Mouse (Mus musculus): Measurements from ENCODE around the gene Fndc3b. TPM values are rescaled to one million over a fixed set of nuclear protein-coding genes. Genes with fewer than 3 reads are reported as not detected.

The Fndc3b gene
- polyA plus RNA-seq, 1 experiment from 2014 or later = 14.9 TPM

- H3K36me3 ChIP-seq (replicated peaks; ENCODE audit: insufficient read depth, low read length) = peaks cover 9% of the 10 kb centered on the region
- no peak overlapping the region for H3K9ac ChIP-seq (replicated peaks)
- H3K4me2 ChIP-seq (ENCODE audit: low read depth, low read length) = peak overlapping the region; percentile 51
- H3K27me3 ChIP-seq (ENCODE audit: insufficient read depth, low read length) = no peaks in the 10 kb centered on the region
- DNase-seq (peak; percentile 44), ATAC-seq (peak; percentile 20; the same call in 1 of the 2 replicates)
- H3K4me1 ChIP-seq (ENCODE audit: insufficient read depth) = peaks cover 47% of the 10 kb centered on the region
- no peak overlapping the region for H3K4me3 ChIP-seq (ENCODE audit: low read depth, low read length)
- 29% methylated on average over 9 of the region's 9 CpGs for WGBS (ENCODE audit: insufficient replicate concordance)
- no peaks in the 10 kb centered on the region for H3K9me3 ChIP-seq (ENCODE audit: low read length)
- peak overlapping the region; percentile 81 for H3K27ac ChIP-seq (ENCODE audit: low read depth)
- TF ChIP-seq EP300 (IDR thresholded peaks at IDR 0.05; ENCODE audit: low read depth) = no peak
- no peak for TF ChIP-seq CTCF (IDR thresholded peaks at IDR 0.05; ENCODE audit: low read depth)
Measured at GRCm38 (mm10) chr3:27617733-27618132, 93.4 kb downstream of the Fndc3b start.

DNA sequence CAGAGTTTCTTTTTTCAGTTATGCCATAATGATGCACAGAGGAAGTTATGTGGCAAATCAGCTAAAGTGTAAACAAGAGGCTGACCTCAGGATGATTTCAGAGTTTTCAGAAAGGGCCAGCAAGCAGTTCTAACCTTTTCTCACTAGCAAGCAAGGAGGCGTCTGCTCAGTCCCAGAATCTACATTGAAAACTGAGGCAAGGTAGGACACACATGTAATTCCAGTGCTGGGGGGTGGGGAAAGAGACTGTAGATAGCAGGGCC, 93.9 kb downstream of the Fndc3b start:
- no peak for TF ChIP-seq CTCF (IDR thresholded peaks at IDR 0.05; ENCODE audit: low read depth)
- TF ChIP-seq EP300 (IDR thresholded peaks at IDR 0.05; ENCODE audit: low read depth) = no peak; the same call in 1 of the 2 replicates
- Histone ChIP-seq H3K9ac (replicated peaks) (no peak overlapping the region), H3K27me3 (ENCODE audit: insufficient read depth, low read length) (no peaks in the 10 kb centered on the region), H3K4me1 (ENCODE audit: insufficient read depth) (peaks cover 53% of the 10 kb centered on the region), H3K36me3 (replicated peaks; ENCODE audit: insufficient read depth, low read length) (peaks cover 9% of the 10 kb centered on the region), H3K27ac (ENCODE audit: low read depth) (peak overlapping the region; percentile 81), H3K9me3 (ENCODE audit: low read length) (no peaks in the 10 kb centered on the region), H3K4me3 (ENCODE audit: low read depth, low read length) (no peak overlapping the region), H3K4me2 (ENCODE audit: low read depth, low read length) (peak overlapping the region; percentile 51)
- WGBS (ENCODE audit: insufficient replicate concordance) = 55% methylated on average over 1 of the region's 1 CpGs
- ATAC-seq (peak; percentile 26), DNase-seq (no peak)

DNA sequence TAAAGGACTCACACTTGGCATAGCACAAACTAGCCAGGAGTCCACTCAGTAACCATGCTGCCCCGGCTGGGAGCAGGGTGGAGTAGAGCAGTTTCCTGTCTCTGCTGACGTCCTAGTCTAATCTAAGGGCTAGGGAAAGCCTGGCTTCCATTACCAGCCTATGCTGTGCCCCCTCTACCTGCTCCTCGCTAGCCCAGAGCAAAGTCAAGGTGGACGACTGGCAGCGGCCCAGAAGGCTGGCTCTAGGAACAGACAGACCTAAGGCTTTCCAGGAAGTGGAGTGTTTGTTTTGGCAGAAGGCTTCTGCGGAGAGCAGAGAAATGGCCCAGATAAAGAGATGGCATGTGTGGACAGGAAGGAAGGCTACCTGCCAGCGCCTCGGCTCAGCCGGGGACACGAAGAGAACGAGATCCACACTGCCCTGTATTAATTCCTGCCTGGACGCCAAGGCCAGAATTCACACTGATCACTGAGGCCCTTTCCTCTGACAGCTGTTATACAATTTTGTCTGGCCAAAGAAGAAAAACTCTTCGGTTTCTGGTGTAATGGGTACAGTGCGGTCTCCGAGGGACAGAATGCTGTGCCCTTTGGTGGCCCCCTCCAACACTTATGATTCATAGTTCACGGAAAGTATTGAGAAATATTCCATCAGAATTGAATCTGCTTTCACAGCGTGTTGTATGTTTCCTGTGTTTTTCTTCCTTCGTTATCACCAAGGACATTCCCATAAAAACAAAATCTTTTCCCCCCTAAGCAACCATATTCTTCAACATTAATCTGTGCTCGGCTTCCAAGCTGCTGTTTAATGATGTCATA, 94.5 kb downstream of the Fndc3b start:
- H3K4me2 ChIP-seq (ENCODE audit: low read depth, low read length) = peak overlapping the region; percentile 47

DNA sequence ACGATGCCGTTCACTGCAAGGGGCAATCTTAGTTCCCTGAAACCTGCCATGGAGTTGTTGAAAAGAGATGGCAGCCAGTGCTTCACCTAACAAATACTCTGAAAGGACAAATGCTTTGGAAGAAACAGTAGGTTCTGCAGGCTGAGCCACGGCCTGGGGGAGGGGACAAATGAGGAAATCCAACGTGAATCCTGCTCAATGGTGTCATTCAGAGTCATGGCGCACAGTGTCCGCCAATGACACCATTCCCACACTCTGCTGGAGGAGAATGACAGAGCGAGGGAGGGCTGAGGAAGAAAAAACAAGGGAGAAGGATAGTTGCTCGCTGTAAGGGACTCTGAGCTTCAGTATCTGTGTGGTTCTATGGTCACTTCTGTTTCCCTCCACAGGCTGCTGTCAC, 95.6 kb downstream of the Fndc3b start:
- H3K27ac ChIP-seq (ENCODE audit: low read depth) = peak overlapping the region; percentile 81; the same call in 1 of the 2 replicates
- no peaks in the 10 kb centered on the region for H3K27me3 ChIP-seq (ENCODE audit: insufficient read depth, low read length)
- no peak for DNase-seq
- no peak overlapping the region for H3K4me3 ChIP-seq (ENCODE audit: low read depth, low read length)
- H3K4me1 ChIP-seq (ENCODE audit: insufficient read depth) = peaks cover 53% of the 10 kb centered on the region
- H3K4me2 ChIP-seq (ENCODE audit: low read depth, low read length) = no peak overlapping the region
- H3K9me3 ChIP-seq (ENCODE audit: low read length) = no peaks in the 10 kb centered on the region
- no peak overlapping the region for H3K9ac ChIP-seq (replicated peaks)
- no peak for ATAC-seq
- WGBS (ENCODE audit: insufficient replicate concordance) = 54% methylated on average over 8 of the region's 8 CpGs
- H3K36me3 ChIP-seq (replicated peaks; ENCODE audit: insufficient read depth, low read length) = peaks cover 9% of the 10 kb centered on the region
- TF ChIP-seq CTCF (IDR thresholded peaks at IDR 0.05; ENCODE audit: low read depth) (no peak), EP300 (IDR thresholded peaks at IDR 0.05; ENCODE audit: low read depth) (no peak)

More for the DNA sequence above, 94.5 kb downstream of the Fndc3b start:
- no peaks in the 10 kb centered on the region for H3K27me3 ChIP-seq (ENCODE audit: insufficient read depth, low read length)
- no peak overlapping the region for H3K4me3 ChIP-seq (ENCODE audit: low read depth, low read length)
- H3K36me3 ChIP-seq (replicated peaks; ENCODE audit: insufficient read depth, low read length) = peaks cover 9% of the 10 kb centered on the region
- TF ChIP-seq CTCF (IDR thresholded peaks at IDR 0.05; ENCODE audit: low read depth) (no peak), EP300 (IDR thresholded peaks at IDR 0.05; ENCODE audit: low read depth) (peak; percentile 69; the same call in 1 of the 2 replicates)
- H3K9ac ChIP-seq (replicated peaks) = no peak overlapping the region; the same call in 1 of the 2 replicates
- no peaks in the 10 kb centered on the region for H3K9me3 ChIP-seq (ENCODE audit: low read length)
- peak overlapping the region; percentile 81 for H3K27ac ChIP-seq (ENCODE audit: low read depth)
- WGBS (ENCODE audit: insufficient replicate concordance) = 24% methylated on average over 19 of the region's 19 CpGs
- H3K4me1 ChIP-seq (ENCODE audit: insufficient read depth) = peaks cover 53% of the 10 kb centered on the region
- DNase-seq (peak; percentile 54), ATAC-seq (peak; percentile 52)

- Histone ChIP-seq H3K9me3 (ENCODE audit: low read length) (no peaks in the 10 kb centered on the region), H3K4me3 (ENCODE audit: low read depth, low read length) (no peak overlapping the region), H3K9ac (replicated peaks) (no peak overlapping the region), H3K27ac (ENCODE audit: low read depth) (no peak overlapping the region), H3K36me3 (replicated peaks; ENCODE audit: insufficient read depth, low read length) (peaks cover 6% of the 10 kb centered on the region), H3K27me3 (ENCODE audit: insufficient read depth, low read length) (no peaks in the 10 kb centered on the region), H3K4me1 (ENCODE audit: insufficient read depth) (peaks cover 47% of the 10 kb centered on the region), H3K4me2 (ENCODE audit: low read depth, low read length) (no peak overlapping the region)
- DNase-seq (no peak), ATAC-seq (no peak)
- TF ChIP-seq CTCF (IDR thresholded peaks at IDR 0.05; ENCODE audit: low read depth) (no peak), EP300 (IDR thresholded peaks at IDR 0.05; ENCODE audit: low read depth) (0 out of 2 replicates have a peak, but pooled peaks have one; percentile 15)
- WGBS (ENCODE audit: insufficient replicate concordance) = 73% methylated on average over 11 of the region's 11 CpGs
Measured at GRCm38 (mm10) chr3:27613828-27614227, 97.3 kb downstream of the Fndc3b start.

- H3K9ac ChIP-seq (replicated peaks) = no peak overlapping the region
- H3K27me3 ChIP-seq (ENCODE audit: insufficient read depth, low read length) = no peaks in the 10 kb centered on the region
- TF ChIP-seq EP300 (IDR thresholded peaks at IDR 0.05; ENCODE audit: low read depth) (no peak), CTCF (IDR thresholded peaks at IDR 0.05; ENCODE audit: low read depth) (no peak)
- H3K4me1 ChIP-seq (ENCODE audit: insufficient read depth) = peaks cover 46% of the 10 kb centered on the region
- ATAC-seq (no peak), DNase-seq (no peak)
- peaks cover 3% of the 10 kb centered on the region; the same call in 1 of the 2 replicates for H3K36me3 ChIP-seq (replicated peaks; ENCODE audit: insufficient read depth, low read length)
- H3K4me3 ChIP-seq (ENCODE audit: low read depth, low read length) = no peak overlapping the region
- WGBS (ENCODE audit: insufficient replicate concordance) = 50% methylated on average over 4 of the region's 4 CpGs
- no peaks in the 10 kb centered on the region for H3K9me3 ChIP-seq (ENCODE audit: low read length)
- H3K4me2 ChIP-seq (ENCODE audit: low read depth, low read length) = no peak overlapping the region
- H3K27ac ChIP-seq (ENCODE audit: low read depth) = no peak overlapping the region
Measured at GRCm38 (mm10) chr3:27613011-27613410, 98.1 kb downstream of the Fndc3b start.

All from liver, postnatal 0 days (tissue).